Mouse (Mus musculus): ENCODE data around the gene Gm17655. TPM values are rescaled to one million over a fixed set of nuclear protein-coding genes. Genes with fewer than 3 reads are reported as not detected.
"Not testable (repeated sequence)": the region's sequence is repeated elsewhere in the genome, so short reads cannot be mapped to it uniquely, and the experiment has no call there.

The Gm17655 gene
- polyA plus RNA-seq (2012; ENCODE audit: insufficient read depth, insufficient read length, missing spikeins) = 1.6 and 2.3 TPM in 2 replicates

- not testable (repeated sequence) for H3K27ac ChIP-seq (replicated peaks; ENCODE audit: low read depth, low read length); H3K4me1 ChIP-seq (ENCODE audit: control insufficient read depth, insufficient read depth, insufficient read length, low read length); H3K4me3 ChIP-seq (ENCODE audit: insufficient read depth, low read depth, low read length)
Measured at GRCm38 (mm10) chr5:110072413-110072812, at the start of gene Gm17655. TSS of gene Gm17655 (minus strand) at chr5:110072513.

- Histone ChIP-seq H3K4me3 (ENCODE audit: insufficient read depth, low read depth, low read length) (peak within 1 kb of the TSS; percentile 62), H3K27ac (replicated peaks; ENCODE audit: low read depth, low read length) (peak within 1 kb of the TSS; percentile 47), H3K4me1 (ENCODE audit: control insufficient read depth, insufficient read depth, insufficient read length, low read length) (peaks cover 4% of the 10 kb centered on the region; the same call in 1 of the 2 replicates)
Measured at GRCm38 (mm10) chr5:110109991-110110441, 37.7 kb upstream of the Gm17655 start, which contains the start of gene Zfp605. TSS of gene Zfp605 (plus strand) at chr5:110110092.

- Histone ChIP-seq H3K4me3 (ENCODE audit: insufficient read depth, low read depth, low read length) (no peak overlapping the region), H3K4me1 (ENCODE audit: control insufficient read depth, insufficient read depth, insufficient read length, low read length) (peaks cover 4% of the 10 kb centered on the region; the same call in 1 of the 2 replicates), H3K27ac (replicated peaks; ENCODE audit: low read depth, low read length) (no peak overlapping the region)
Measured at GRCm38 (mm10) chr5:110108305-110108628, 36.0 kb upstream of the Gm17655 start.

GRCm38 (mm10) chr5:110107581-110108304 is 35.4 kb upstream of the Gm17655 start, which contains the start of gene Gtpbp6:
TSS of gene Gtpbp6 (minus strand) at chr5:110108197.
- Histone ChIP-seq H3K4me1 (ENCODE audit: control insufficient read depth, insufficient read depth, insufficient read length, low read length) (peaks cover 4% of the 10 kb centered on the region; the same call in 1 of the 2 replicates), H3K4me3 (ENCODE audit: insufficient read depth, low read depth, low read length) (peak within 1 kb of the TSS; percentile 80), H3K27ac (replicated peaks; ENCODE audit: low read depth, low read length) (peak within 1 kb of the TSS; percentile 79)

GRCm38 (mm10) chr5:110106901-110107564 is 34.7 kb upstream of the Gm17655 start:
- H3K4me1 ChIP-seq (ENCODE audit: control insufficient read depth, insufficient read depth, insufficient read length, low read length) = peaks cover 8% of the 10 kb centered on the region
- peak overlapping the region; percentile 80 for H3K4me3 ChIP-seq (ENCODE audit: insufficient read depth, low read depth, low read length)
- peak overlapping the region; percentile 79 for H3K27ac ChIP-seq (replicated peaks; ENCODE audit: low read depth, low read length)

- H3K4me1 ChIP-seq (ENCODE audit: control insufficient read depth, insufficient read depth, insufficient read length, low read length) = peaks cover 12% of the 10 kb centered on the region
- no peak overlapping the region for H3K27ac ChIP-seq (replicated peaks; ENCODE audit: low read depth, low read length)
- H3K4me3 ChIP-seq (ENCODE audit: insufficient read depth, low read depth, low read length) = peak overlapping the region; percentile 80; the same call in 1 of the 2 replicates
Measured at GRCm38 (mm10) chr5:110106140-110106871, 34.0 kb upstream of the Gm17655 start.

GRCm38 (mm10) chr5:110104616-110105380 is 32.5 kb upstream of the Gm17655 start:
- Histone ChIP-seq H3K4me1 (ENCODE audit: control insufficient read depth, insufficient read depth, insufficient read length, low read length) (peaks cover 10% of the 10 kb centered on the region), H3K27ac (replicated peaks; ENCODE audit: low read depth, low read length) (no peak overlapping the region), H3K4me3 (ENCODE audit: insufficient read depth, low read depth, low read length) (no peak overlapping the region)

GRCm38 (mm10) chr5:110103901-110104615 is 31.7 kb upstream of the Gm17655 start:
- H3K27ac ChIP-seq (replicated peaks; ENCODE audit: low read depth, low read length) = no peak overlapping the region
- H3K4me3 ChIP-seq (ENCODE audit: insufficient read depth, low read depth, low read length) = no peak overlapping the region
- peaks cover 10% of the 10 kb centered on the region for H3K4me1 ChIP-seq (ENCODE audit: control insufficient read depth, insufficient read depth, insufficient read length, low read length)

- peaks cover 10% of the 10 kb centered on the region for H3K4me1 ChIP-seq (ENCODE audit: control insufficient read depth, insufficient read depth, insufficient read length, low read length)
- H3K4me3 ChIP-seq (ENCODE audit: insufficient read depth, low read depth, low read length) = no peak overlapping the region
- no peak overlapping the region for H3K27ac ChIP-seq (replicated peaks; ENCODE audit: low read depth, low read length)
Measured at GRCm38 (mm10) chr5:110102853-110103625, 30.7 kb upstream of the Gm17655 start.

- H3K4me1 ChIP-seq (ENCODE audit: control insufficient read depth, insufficient read depth, insufficient read length, low read length) = peaks cover 10% of the 10 kb centered on the region
- H3K27ac ChIP-seq (replicated peaks; ENCODE audit: low read depth, low read length) = no peak overlapping the region
- H3K4me3 ChIP-seq (ENCODE audit: insufficient read depth, low read depth, low read length) = no peak overlapping the region
Measured at GRCm38 (mm10) chr5:110102429-110102828, 30.1 kb upstream of the Gm17655 start.

- Histone ChIP-seq H3K4me3 (ENCODE audit: insufficient read depth, low read depth, low read length) (peak overlapping the region; percentile 12), H3K4me1 (ENCODE audit: control insufficient read depth, insufficient read depth, insufficient read length, low read length) (peaks cover 10% of the 10 kb centered on the region), H3K27ac (replicated peaks; ENCODE audit: low read depth, low read length) (no peak overlapping the region)
Measured at GRCm38 (mm10) chr5:110101716-110102347, 29.5 kb upstream of the Gm17655 start.

- Histone ChIP-seq H3K4me3 (ENCODE audit: insufficient read depth, low read depth, low read length) (peak overlapping the region; percentile 44), H3K27ac (replicated peaks; ENCODE audit: low read depth, low read length) (no peak overlapping the region), H3K4me1 (ENCODE audit: control insufficient read depth, insufficient read depth, insufficient read length, low read length) (peaks cover 10% of the 10 kb centered on the region)
Measured at GRCm38 (mm10) chr5:110100921-110101631, 28.8 kb upstream of the Gm17655 start.

Measured in brown adipose tissue, adult 24 weeks (tissue).